Mouse (Mus musculus) yolk sac, embryonic 10.5 days (tissue): Measurements from ENCODE around the gene Plekhs1.

Source experiments
- DNase-seq: peaks from one replicate; pipeline ENCODE4 v3.0.0-alpha.2; 2017; ENCODE audit warnings: low spot score

The Plekhs1 gene

GRCm38 (mm10) chr19:56461522-56462101 is at the start of gene Plekhs1:
Gene Plekhs1, plus strand, starts transcription at chr19:56461640.
- no peak for DNase-seq

DNA sequence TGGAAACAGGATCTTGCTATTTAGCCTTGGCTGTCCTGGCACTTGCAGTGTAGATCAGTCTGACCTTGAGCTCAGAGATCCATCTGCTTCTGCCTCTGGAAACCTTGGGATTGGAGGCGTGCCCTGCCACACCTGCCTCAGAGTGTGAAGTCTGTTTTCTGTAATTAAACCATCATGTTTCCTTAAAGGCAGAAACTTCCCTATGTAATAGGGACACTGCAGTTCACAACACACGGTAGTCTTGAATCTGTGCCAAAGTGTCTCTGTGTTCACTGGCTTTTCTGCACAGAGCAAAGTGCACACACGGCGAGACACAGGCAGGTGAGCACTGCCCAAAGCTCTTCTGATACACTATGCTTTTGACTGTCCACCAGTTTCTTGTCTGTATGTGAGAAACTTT is 43.0 kb upstream of the Plekhs1 start:
- no peak for DNase-seq

DNA sequence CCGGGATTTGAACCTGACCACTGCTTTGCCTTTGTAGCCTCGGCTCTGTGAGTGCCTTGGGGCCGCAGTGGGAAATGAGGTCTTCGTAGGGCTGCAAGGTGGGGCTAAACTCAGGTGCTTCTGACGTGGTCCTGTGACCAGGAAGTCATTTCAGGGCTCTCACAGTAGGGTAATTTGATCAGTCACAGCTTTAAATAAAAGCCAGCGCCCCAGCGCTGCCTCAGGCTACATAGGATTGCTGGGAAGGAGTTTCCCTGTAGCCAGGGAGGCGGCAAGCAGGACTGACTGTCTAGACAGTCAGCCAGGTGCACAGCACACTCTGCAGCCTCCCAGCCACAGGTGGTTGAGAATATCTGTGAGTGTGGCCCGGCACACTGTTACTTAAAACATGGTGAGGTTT is 42.0 kb upstream of the Plekhs1 start:
- DNase-seq, result no peak

DNA sequence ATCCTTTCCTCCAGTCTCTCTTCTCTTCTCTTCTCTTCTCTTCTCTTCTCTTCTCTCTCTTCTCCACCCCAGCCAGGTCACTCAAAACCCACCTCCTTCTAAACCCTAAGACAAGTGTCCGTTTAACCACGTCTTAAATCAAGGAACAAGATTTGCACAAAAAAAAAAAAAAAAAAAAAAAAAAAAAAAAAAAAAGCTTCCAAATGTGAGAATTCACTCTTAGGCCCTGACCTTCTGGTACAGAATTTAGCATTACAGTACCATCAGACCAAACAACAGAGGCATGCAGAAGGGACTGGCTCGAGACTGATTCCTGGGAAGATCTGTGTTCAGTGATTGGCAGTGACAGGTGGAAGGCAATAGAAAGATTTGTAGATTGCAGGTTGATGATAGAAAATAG is 41.1 kb upstream of the Plekhs1 start:
- no peak for DNase-seq

DNA sequence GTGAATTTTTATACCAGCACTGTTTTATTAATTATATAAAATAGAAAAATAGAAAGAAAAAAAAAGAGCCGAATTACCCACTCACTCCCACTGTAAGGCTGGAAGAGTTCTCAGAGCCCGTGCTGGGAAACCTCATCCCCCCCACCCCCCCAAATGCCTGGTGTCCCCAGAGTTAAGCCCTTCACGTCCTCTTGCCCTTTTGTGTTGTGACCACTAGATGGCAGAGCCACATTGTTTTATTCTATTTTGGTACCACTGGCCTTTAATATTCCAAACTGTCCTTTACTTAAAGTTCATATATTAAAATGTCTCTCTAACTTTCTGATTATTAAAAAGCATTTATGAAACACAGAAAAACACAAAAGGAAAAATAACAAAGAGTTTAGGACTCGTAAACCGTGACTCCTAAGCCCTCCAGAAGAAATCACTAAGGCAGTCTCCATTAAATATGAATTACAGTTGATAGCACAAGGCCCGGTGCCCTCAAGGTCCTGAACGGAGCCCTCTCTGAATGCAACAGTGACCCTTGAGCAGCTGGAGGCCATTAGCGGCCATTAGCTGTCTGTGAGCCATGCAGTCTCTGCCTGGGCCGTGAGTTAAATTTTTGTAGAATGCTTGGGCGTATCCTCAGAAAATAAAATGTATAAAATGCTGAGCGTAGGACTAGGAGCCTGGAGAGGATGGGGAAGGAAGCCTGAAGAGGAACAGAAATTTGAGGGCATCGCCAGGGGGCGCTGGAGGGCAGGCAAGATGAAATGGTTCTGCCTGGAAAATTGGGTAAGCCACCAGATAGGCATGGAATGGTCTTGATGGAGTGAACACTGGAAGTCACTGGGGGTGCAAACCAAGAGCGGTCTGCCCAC is 38.7 kb upstream of the Plekhs1 start:
- peak; percentile 63 for DNase-seq

- DNase-seq, result no peak
Observed at GRCm38 (mm10) chr19:56423370-56423769, 38.1 kb upstream of the Plekhs1 start.

GRCm38 (mm10) chr19:56424606-56425395 is 36.6 kb upstream of the Plekhs1 start:
- no peak for DNase-seq

GRCm38 (mm10) chr19:56425492-56425891 is 35.9 kb upstream of the Plekhs1 start:
- peak; percentile 18 for DNase-seq

DNA sequence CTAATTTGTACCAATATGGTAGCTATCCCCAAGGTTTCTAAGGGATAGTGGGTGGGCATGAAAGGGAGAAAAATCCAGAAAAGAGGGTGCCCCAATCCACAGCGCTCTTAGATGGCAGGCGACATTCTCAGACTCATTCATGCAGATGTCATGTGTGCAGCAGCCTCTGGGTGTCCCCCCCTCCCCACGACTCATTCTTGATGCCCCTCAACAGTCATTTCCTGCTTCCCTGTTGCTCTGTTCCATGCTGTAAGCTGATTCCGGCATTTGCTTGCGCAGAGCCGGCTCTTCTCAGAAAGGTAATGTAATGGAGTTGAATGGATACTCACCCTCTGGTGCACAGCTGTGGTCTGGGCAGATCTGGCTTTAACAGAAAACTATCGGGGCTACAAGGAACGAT is 31.1 kb upstream of the Plekhs1 start:
- DNase-seq, result no peak

- DNase-seq, result no peak
Observed at GRCm38 (mm10) chr19:56432706-56433105, 28.7 kb upstream of the Plekhs1 start.

DNA sequence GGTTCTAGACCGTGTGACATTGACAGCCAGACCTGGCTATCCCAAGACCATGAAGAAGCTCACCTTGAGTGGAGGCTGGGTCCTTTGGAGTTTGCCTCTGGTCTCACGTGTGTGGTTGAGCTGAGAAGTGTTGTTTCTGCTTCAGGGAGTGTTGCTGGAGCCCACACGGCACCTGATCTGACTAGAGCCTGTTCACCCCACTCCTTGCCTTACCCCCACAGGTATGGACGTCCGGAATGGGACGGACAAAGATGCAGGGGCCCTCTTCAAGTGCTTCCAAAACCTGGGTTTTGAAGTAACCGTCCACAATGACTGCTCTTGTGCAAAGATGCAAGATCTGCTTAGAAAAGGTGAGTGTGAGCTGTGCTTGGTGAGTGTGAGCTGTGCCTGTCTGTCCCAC is 27.9 kb upstream of the Plekhs1 start:
- DNase-seq, result no peak

DNA sequence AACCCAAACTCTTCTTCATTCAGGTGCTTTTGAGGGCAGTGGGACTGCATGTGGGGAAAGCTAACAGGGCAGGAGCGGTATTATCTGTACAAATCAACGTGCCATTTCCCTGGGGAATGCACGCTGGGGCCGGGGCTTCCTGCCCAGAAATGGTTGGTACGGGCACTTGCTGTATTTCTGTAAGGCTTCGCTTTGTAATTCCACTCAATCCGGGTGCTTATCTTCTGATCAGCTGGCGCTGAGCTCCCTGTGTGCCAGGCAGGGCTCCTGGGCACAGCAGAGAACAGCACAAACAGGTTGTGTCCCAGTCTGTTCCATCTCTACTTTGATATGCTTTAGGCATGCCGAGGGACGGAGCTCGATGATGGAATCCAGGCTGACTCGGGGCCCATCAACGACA is 25.1 kb upstream of the Plekhs1 start:
- no peak for DNase-seq

DNA sequence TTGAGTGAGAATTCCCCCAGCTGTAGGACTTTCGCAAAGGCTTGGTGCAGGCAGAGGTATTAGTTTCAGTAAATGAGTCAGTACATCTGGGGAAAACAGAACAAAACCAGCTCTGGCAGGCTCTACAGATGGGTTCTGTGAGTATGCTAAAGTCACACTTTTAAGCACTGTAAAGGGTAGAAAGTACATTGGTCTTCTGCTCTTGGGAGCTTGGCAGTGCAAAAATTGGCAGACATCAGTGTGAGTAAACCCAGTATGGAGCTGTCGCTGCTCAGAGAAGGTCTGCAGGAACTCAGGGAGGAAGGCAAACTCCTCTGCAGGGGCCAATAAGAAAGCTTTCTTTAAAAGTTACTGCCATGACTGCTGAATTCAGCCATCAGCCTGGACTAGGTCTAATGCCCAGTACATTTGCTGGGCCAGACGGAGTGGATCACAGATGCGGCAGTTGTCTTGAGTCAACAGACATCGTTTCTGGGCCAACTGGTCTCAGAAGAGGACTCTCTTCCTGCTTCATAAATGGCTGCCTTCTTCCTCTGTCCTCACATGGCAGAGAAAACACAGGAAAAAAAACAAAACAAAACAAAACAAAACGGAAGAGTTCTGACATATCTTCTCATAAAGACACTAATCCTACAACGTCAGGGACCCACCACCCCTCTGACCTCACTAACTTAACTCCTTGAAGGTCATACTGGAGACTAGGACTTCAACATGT is 22.9 kb upstream of the Plekhs1 start:
- no peak for DNase-seq

DNA sequence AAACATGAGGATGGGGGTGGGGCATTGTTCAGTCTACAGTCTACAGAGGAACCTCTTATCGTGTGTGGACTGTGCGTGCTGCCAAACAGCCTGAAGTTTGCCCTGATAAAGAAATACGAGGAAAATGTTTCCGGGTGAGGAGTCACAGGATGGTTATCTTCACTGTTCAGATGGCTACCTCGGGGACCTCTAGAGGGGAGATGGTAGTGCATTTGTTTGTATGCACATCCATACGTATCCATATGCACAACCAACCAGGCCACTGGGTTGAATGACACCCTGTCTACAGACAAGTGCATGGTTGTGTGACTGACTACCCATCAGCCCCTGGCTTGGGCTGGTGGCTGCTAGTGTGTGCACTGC is 22.4 kb upstream of the Plekhs1 start:
- DNase-seq, result no peak

- no peak for DNase-seq
Observed at GRCm38 (mm10) chr19:56443445-56443844, 18.0 kb upstream of the Plekhs1 start.

DNA sequence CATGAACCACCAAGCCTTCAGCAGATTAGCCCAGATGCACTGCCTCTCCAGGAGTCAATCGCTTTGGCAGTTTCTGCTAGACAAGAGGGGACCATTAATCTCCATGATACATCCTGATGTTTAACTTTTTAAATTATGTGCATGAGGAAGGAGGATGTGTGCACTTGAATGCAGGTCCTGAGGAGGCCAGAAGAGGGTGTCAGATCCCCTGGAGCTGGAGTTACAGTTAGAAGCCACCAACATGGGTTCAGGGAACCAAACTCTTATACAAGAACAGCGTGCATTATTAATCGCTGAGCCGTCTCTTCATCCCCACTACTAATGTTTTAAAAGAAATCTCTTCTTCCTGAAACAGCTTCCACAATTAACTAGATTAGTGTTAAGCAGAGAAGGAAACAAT is 12.7 kb upstream of the Plekhs1 start:
- no peak for DNase-seq

DNA sequence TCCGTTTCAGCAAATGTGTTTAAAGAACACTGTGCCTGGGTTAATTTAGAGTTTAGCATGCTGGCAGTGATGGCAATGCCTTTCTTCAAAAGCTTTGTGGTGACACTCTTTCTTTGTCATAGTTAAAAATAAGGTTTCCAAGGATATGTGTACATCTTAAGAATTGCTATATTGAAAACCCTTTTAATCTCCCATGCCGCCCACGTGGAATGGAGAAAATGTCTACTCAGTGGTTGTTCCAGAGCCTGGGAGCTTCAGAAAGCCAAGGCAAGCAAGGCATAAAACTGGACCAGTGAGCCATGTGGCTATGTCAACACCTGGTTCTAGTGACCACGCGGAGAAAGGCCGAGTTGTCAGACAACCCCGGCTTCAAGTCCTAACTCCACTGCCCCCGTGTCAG is 11.9 kb upstream of the Plekhs1 start:
- DNase-seq, result no peak

DNA sequence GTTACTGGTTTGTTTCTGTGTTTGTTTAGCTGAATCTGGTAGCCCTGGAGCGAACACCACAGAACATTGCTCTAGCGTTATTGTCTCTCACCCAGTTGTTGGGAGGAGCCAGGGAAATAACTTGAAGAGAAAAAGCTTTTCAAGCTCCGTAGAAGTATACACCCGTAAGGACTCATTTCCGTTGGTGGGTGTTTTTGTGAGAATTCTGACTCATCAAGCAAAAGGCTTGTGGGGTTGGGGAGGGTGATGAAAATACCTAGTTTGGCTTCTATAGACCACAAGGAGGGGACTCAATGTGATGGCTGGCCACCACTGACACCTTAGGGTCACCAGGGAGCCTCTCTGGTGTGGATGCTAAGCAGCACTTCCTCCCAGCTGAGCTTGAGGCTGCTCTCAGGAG is 10.5 kb upstream of the Plekhs1 start:
- no peak for DNase-seq

GRCm38 (mm10) chr19:56451867-56452266 is 9.6 kb upstream of the Plekhs1 start:
- no peak for DNase-seq

DNA sequence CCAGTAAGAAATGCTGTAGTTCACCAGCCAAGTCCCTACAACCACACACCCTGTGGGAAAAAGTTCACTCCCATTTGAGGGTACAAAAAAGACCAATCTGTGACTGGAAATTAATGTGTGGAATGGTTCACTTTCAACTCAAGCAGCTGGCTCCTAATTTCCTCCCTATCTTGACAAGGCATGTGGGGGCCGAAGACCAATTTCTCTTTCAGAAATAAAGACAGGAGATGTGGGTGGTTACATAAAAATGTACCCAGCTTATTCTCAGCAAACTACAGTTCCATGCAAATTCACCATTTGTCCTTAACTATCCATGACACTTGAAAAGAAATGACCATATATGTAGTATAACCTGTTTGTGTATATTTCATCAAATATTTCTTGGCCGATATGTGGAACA is 9.0 kb upstream of the Plekhs1 start:
- no peak for DNase-seq

- no peak for DNase-seq
Observed at GRCm38 (mm10) chr19:56454862-56455261, 6.6 kb upstream of the Plekhs1 start.

DNA sequence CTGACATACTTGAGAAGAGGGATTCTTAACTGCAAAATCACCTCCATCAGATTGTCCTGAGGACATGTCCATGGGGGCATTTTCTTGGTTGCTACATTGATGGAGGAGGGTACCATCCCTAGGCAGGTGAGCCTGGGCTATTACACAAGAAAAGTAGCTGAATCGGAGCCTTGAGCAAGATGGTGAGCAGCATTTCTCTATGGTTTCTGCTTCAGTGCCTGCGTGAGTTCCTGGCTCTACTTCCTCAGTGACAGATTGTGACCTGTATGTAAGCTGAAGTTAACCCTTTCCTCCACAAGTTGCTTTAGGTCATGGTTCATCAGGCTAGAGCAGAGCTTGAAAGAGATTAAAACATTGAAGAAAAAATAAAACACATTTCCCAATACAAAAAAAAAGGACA is 6.1 kb upstream of the Plekhs1 start:
- DNase-seq, result no peak
